Mouse (Mus musculus) ES-E14 (cell line): ENCODE results near the gene Cyth3. TPM values are rescaled to one million over a fixed set of nuclear protein-coding genes. Genes with fewer than 3 reads are reported as not detected.

ENCODE experiments used
- DNase-seq: peaks from one replicate; pipeline ENCODE4 v3.0.0-alpha.2; 2013; ENCODE audit warnings: low read depth, low spot score
- H3K27ac ChIP-seq: 2 replicates; pipeline ENCODE4 v1.5.1; 2012; ENCODE audit warnings: low read depth, mild to moderate bottlenecking, low read length, moderate library complexity, mixed read lengths; ENCODE audit not compliant: poor library complexity, insufficient read depth, severe bottlenecking
- H3K36me3 ChIP-seq: 2 replicates; pipeline ENCODE4 v1.6.1; 2012; ENCODE audit warnings: mild to moderate bottlenecking, low read length, moderate library complexity, mixed read lengths; ENCODE audit not compliant: control insufficient read depth, poor library complexity, insufficient read depth, severe bottlenecking
- H3K4me1 ChIP-seq, 2 experiments: fragments of 150-350 bp in 1 of 2; sonication (generic) in 1 of 2; 2 replicates each; pipeline ENCODE4 v1.6.1; 2012; ENCODE audit warnings: low read length in 2 of 2, mild to moderate bottlenecking in 1 of 2, mixed read lengths in 1 of 2; ENCODE audit not compliant: control insufficient read depth in 2 of 2, insufficient read depth in 2 of 2, poor library complexity in 1 of 2
- H3K4me3 ChIP-seq, 2 experiments: fragments of 150-350 bp in 1 of 2; sonication (generic) in 1 of 2; 2 replicates each; pipeline ENCODE4 v1.5.1; 2012; ENCODE audit warnings: low read length in 2 of 2, low read depth in 1 of 2, mild to moderate bottlenecking in 1 of 2, mixed read lengths in 1 of 2; ENCODE audit not compliant: insufficient read depth in 1 of 2, poor library complexity in 1 of 2, severe bottlenecking in 1 of 2
- H3K9ac ChIP-seq: 2 replicates; pipeline ENCODE4 v1.6.1; 2012; ENCODE audit warnings: low read depth, mild to moderate bottlenecking, low read length, mixed read lengths; ENCODE audit not compliant: poor library complexity, insufficient read depth, severe bottlenecking
- H3K9me3 ChIP-seq: fragments of 150-350 bp; sonication (generic); 2 replicates; pipeline ENCODE4 v1.6.1; 2012; ENCODE audit warnings: low read depth, mild to moderate bottlenecking, low read length; ENCODE audit not compliant: control insufficient read depth, insufficient read depth
- CHD2 ChIP-seq: IDR thresholded peaks from 2 replicates; pipeline ENCODE4 v1.6.1; 2014; ENCODE audit warnings: mild to moderate bottlenecking, low read depth, low read length, inconsistent platforms
- HCFC1 ChIP-seq: IDR thresholded peaks from 2 replicates; pipeline ENCODE4 v1.6.1; 2012; ENCODE audit warnings: low read length, inconsistent platforms, borderline replicate concordance; ENCODE audit not compliant: insufficient read depth
- MAFK ChIP-seq: IDR thresholded peaks from 2 replicates; pipeline ENCODE4 v1.6.1; 2014; ENCODE audit warnings: mild to moderate bottlenecking, low read depth, low read length, inconsistent platforms; ENCODE audit not compliant: insufficient read depth
- ZC3H11A ChIP-seq: IDR thresholded peaks from 2 replicates; pipeline ENCODE4 v1.6.1; 2012; ENCODE audit warnings: low read depth, mild to moderate bottlenecking, inconsistent platforms, low read length, borderline replicate concordance
- ZNF384 ChIP-seq: IDR thresholded peaks from 2 replicates; pipeline ENCODE4 v1.6.1; 2012; ENCODE audit warnings: low read depth, low read length, inconsistent platforms
- in situ Hi-C, 2 experiments: fragments of 600-800 bp; cut with MboI; formaldehyde crosslinking; loops; one replicate each; pipeline ENCODE4 v1.15.1; 2025; ENCODE audit warnings: low sequenced_read_pairs in 2 of 2, inconsistent platforms in 1 of 2; ENCODE audit not compliant: unreplicated experiment in 2 of 2
- total RNA-seq: library from RNA; depleted of rRNA; stranded (reverse); fragments of 300-350 nt; gene quantifications from 2 replicates; pipeline ENCODE4 v1.2.3, GENCODE M21; 2012

Cyth3 gene
- total RNA-seq, 1 experiment: 11.0 TPM

DNA sequence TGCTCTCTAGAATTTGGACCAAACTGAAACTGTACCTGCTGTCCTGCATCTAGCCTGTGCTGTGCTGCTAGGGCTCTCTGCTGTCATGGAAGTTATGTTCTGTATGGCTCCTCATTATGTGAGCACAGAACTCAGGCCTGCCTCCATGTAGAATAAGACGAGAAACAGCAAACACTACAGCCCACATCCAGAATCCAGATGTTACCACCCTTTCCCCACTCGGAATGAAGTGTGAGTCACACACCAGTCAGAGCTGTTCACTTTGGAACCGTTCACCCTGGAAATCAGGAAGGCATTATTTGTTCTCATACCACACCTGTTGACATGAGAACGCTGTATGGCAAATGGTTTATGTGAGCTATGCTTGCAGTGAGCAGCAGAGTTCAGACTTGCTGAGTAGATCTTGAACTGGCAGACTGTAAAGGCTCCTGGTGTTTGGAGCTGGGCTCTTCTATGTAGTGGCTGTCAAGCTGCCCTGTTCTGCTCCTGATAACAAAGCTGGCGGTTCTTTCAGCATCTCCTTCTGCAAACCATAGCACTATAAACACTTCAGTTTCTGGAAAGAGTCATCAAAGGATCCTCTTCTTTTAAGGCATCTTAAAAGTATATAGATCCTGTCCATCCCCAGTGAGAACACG is 56.5 kb downstream of the Cyth3 start:
- Histone ChIP-seq H3K27ac (no peak overlapping the region), H3K9me3 (no peaks in the 10 kb centered on the region), H3K36me3 (no peaks in the 10 kb centered on the region; the same call in 1 of the 2 replicates), H3K4me1 (peaks cover 0 to 4% of the 10 kb centered on the region in 2 experiments; a peak in 1 of 4 replicates), H3K9ac (no peak overlapping the region), H3K4me3 (no peak overlapping the region)
- no peak for DNase-seq
- TF ChIP-seq CHD2 (no peak), MAFK (no peak), ZNF384 (no peak)
- in situ Hi-C loops: no loop called here

DNA sequence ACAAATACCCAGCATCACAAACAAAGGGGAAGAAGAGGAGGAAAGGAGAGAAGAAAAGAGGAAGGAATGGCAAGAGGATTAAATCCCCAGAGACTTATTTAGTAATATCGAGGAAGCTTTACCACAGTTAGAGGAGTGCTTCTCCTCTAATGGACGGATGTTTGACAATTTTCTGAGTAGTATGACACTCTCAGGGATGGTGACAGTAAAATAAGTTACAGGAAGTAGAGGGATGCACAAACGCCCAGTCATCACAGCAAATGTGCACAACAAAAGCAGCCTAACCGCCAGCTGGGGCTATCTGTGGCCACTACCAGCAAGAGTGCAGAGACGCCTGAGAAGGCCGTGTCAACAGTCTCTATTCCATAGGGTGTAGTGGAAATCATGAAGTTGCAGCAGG is 57.4 kb downstream of the Cyth3 start:
- Histone ChIP-seq H3K9me3 (no peaks in the 10 kb centered on the region), H3K27ac (no peak overlapping the region), H3K36me3 (no peaks in the 10 kb centered on the region; the same call in 1 of the 2 replicates), H3K4me1 (peaks cover 0 to 4% of the 10 kb centered on the region in 2 experiments; a peak in 1 of 4 replicates), H3K9ac (no peak overlapping the region), H3K4me3 (no peak overlapping the region)
- TF ChIP-seq ZNF384 (no peak), MAFK (no peak), CHD2 (no peak), ZC3H11A (no peak), HCFC1 (no peak)
- in situ Hi-C loops: no loop called here
- no peak for DNase-seq

DNA sequence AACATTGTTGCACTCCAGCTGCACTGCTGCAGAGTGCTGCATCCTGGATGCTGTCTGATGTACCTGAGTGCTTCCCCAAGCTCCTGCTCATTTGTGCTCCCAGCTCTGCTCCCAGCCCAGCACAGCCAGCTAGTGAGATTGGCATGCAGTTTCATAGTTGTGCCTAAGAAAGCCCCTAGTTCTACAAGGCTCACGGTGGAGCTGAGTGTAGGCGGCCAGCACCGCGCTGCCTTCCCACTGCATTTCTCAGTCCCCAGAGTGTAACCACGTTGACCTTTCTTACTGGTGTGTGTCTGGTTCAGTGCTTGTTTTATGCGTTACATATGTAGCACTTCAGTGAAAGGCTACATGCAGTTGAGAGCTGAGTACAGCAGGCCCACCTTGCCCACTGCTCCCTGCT is 61.4 kb downstream of the Cyth3 start:
- in situ Hi-C loops: no loop called here
- no peak for TF ChIP-seq HCFC1
- no peak for TF ChIP-seq ZC3H11A
- Histone ChIP-seq H3K4me3 (peak overlapping the region in 1 of 2 experiments; percentile 22; a peak in 1 of 4 replicates), H3K4me1 (peaks cover 0 to 4% of the 10 kb centered on the region in 2 experiments; a peak in 1 of 4 replicates), H3K36me3 (no peaks in the 10 kb centered on the region; the same call in 1 of the 2 replicates), H3K9me3 (no peaks in the 10 kb centered on the region), H3K9ac (no peak overlapping the region), H3K27ac (no peak overlapping the region)
- no peak for DNase-seq

DNA sequence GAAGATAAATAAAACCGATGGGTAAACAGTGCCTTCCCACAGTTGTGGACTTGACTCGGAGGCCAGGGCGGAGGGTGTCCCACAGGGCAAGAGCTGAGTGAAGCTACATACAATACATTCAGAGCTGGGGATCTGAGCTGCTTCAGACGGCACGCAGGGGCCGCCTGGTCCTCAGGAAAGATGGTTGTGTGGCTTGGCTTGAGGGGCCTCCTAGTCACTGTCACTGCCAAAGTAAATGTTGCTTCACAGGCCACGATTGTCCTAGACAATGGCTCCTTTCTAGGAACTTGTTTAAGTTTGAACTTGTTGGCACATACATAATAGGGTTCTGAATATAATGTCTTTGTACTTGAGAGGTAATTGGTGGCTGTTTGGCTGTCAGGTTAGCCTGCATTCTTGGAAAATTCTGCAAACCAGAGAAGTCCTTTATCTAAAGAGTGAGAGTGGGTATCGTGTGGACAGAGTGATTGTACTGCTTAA is 62.7 kb downstream of the Cyth3 start:
- Histone ChIP-seq H3K9me3 (no peaks in the 10 kb centered on the region), H3K36me3 (no peaks in the 10 kb centered on the region), H3K9ac (no peak overlapping the region), H3K4me3 (no peak overlapping the region), H3K4me1 (peaks cover 0 to under 1% of the 10 kb centered on the region in 2 experiments; a peak in 1 of 4 replicates), H3K27ac (no peak overlapping the region)
- in situ Hi-C loops: no loop called here
- DNase-seq: no peak
- no peak for TF ChIP-seq MAFK
- no peak for TF ChIP-seq CHD2
- TF ChIP-seq ZNF384: no peak
- TF ChIP-seq HCFC1: no peak
- no peak for TF ChIP-seq ZC3H11A

DNA sequence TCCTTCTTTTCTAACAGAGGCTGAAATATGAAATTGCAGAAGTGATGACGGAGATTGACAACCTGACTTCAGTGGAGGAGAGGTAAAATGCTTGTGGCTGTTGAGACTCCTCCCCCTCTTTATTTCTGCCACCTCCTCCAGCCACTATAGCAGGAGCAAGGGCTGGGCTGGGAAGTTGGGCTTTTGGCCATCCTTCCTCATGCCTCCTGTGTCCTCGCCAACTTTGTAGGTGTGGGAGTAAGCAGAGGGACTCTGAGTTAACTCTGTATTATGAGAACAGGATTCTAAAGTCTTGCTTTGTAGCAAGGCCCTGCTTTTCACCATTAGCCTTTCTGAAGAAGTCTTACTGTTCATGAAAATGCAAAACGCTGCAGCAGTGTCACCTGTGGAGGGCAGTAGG is 64.2 kb downstream of the Cyth3 start:
- TF ChIP-seq ZC3H11A: no peak
- no peak for TF ChIP-seq MAFK
- TF ChIP-seq ZNF384: no peak
- no peak for TF ChIP-seq CHD2
- no peak for TF ChIP-seq HCFC1
- H3K4me1 ChIP-seq: no peaks in the 10 kb centered on the region; a peak in 1 of 4 replicates
- no peak overlapping the region for H3K9ac ChIP-seq
- in situ Hi-C loops: no loop called here
- no peak overlapping the region for H3K27ac ChIP-seq
- H3K36me3 ChIP-seq: no peaks in the 10 kb centered on the region
- H3K4me3 ChIP-seq: no peak overlapping the region
- no peaks in the 10 kb centered on the region for H3K9me3 ChIP-seq
- no peak for DNase-seq
